Mouse (Mus musculus): ENCODE data around the gene Mga.

DNA sequence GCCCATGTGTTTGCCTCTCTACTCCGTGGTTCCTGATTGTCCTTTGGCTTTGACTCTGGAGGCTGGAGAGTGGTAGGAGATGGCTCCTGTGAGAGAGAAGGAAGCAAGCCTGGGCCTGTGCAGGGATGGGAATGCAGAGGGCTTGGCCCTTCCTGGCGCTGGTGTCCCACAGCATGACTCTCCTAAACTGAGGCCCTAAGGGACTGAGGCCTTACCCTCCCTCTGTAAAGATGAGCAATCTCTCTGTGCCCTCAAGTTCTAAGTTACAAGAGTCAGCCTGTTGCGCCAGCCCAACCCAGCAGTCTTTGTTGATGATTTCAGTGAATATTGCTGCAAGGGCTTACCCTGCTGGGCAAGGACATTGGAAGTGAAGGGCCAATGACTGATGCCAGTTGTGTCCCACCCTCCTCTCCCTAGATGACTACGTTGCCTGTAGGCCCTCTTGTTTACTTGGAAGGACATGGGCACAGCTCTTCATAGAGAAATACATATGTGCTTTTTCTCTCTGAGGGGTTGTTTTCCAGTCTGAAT lies 110.7 kb downstream of the Mga start:
- TF ChIP-seq TAL1 (IDR thresholded peaks at IDR 0.05; ENCODE audit: low read length) (no peak), POLR2A (IDR thresholded peaks at IDR 0.05; ENCODE audit: control insufficient read depth in 1 of 2, insufficient read depth in 1 of 2, low read depth in 1 of 2, low read length in 2 of 2, poor library complexity in 1 of 2) (no peak), ZNF384 (IDR thresholded peaks at IDR 0.05; ENCODE audit: low read depth, low read length) (no peak), E2F4 (IDR thresholded peaks at IDR 0.05; ENCODE audit: borderline replicate concordance, low read depth, low read length) (no peak), CTCF (IDR thresholded peaks at IDR 0.05 in 2 of 3, conservative IDR thresholded peaks at IDR 0.05 in 1 of 3; ENCODE audit: control insufficient read depth in 1 of 3, insufficient read depth in 1 of 3, low read depth in 2 of 3, low read length in 3 of 3, poor library complexity in 1 of 3, severe bottlenecking in 1 of 3) (no peak)

Measured in MEL (cell line).